Mouse (Mus musculus) heart, postnatal 0 days (tissue): ENCODE results near the gene Hoxb9.

ENCODE experiments used
- CTCF ChIP-seq: IDR thresholded peaks from 2 replicates; pipeline ENCODE4 v1.5.1; 2016; ENCODE audit warnings: antibody characterized with exemption, control low read depth, low read depth
- EP300 ChIP-seq: IDR thresholded peaks from 2 replicates; pipeline ENCODE4 v1.6.1; 2016; ENCODE audit warnings: antibody characterized with exemption, low read depth

GRCm38 (mm10) chr11:96268031-96268745, 3.1 kb upstream of the Hoxb9 start:
- no peak for TF ChIP-seq CTCF
- no peak for TF ChIP-seq EP300
